Mouse (Mus musculus) embryo, embryonic 11 days (tissue): Measurements from ENCODE around the gene Smarcb1.
"Not testable (repeated sequence)": the region's sequence is repeated elsewhere in the genome, so short reads cannot be mapped to it uniquely, and the experiment has no call there.

Source experiments
- DNase-seq: peaks from one replicate; pipeline ENCODE4 v3.0.0-alpha.2; 2015

Smarcb1 gene

GRCm38 (mm10) chr10:75887504-75887903 lies 33.9 kb downstream of the Smarcb1 start:
- not testable (repeated sequence) for DNase-seq

- no peak for DNase-seq
Observed at GRCm38 (mm10) chr10:75884742-75885141, 36.7 kb downstream of the Smarcb1 start.

- peak; percentile 87 for DNase-seq
Observed at GRCm38 (mm10) chr10:75883232-75883552, 38.2 kb downstream of the Smarcb1 start.

GRCm38 (mm10) chr10:75882433-75883231 lies 38.8 kb downstream of the Smarcb1 start:
- peak; percentile 55 for DNase-seq

GRCm38 (mm10) chr10:75881578-75882432 lies 39.6 kb downstream of the Smarcb1 start:
- DNase-seq: peak; percentile 18

- no peak for DNase-seq
Observed at GRCm38 (mm10) chr10:75880771-75881577, 40.4 kb downstream of the Smarcb1 start.

GRCm38 (mm10) chr10:75880351-75880750 lies 41.1 kb downstream of the Smarcb1 start:
- no peak for DNase-seq

- no peak for DNase-seq
Observed at GRCm38 (mm10) chr10:75878836-75879235, 42.6 kb downstream of the Smarcb1 start.

- peak; percentile 50 for DNase-seq
Observed at GRCm38 (mm10) chr10:75873543-75874170, 47.8 kb downstream of the Smarcb1 start.

GRCm38 (mm10) chr10:75872915-75873542 lies 48.4 kb downstream of the Smarcb1 start:
- DNase-seq: peak; percentile 92

GRCm38 (mm10) chr10:75872025-75872914 lies 49.1 kb downstream of the Smarcb1 start:
- DNase-seq: no peak

- no peak for DNase-seq
Observed at GRCm38 (mm10) chr10:75861587-75861986, 59.8 kb downstream of the Smarcb1 start.

GRCm38 (mm10) chr10:75860746-75861145 lies 60.7 kb downstream of the Smarcb1 start:
- DNase-seq: peak; percentile 29

GRCm38 (mm10) chr10:75859786-75860470 lies 61.5 kb downstream of the Smarcb1 start, which contains the start of gene Mif:
Gene Mif (minus strand): TSS chr10:75860240.
- DNase-seq: peak; percentile 95

GRCm38 (mm10) chr10:75859107-75859746 lies 62.2 kb downstream of the Smarcb1 start:
- DNase-seq: peak; percentile 87

- DNase-seq: no peak
Observed at GRCm38 (mm10) chr10:75857598-75857997, 63.8 kb downstream of the Smarcb1 start.

GRCm38 (mm10) chr10:75856976-75857375 lies 64.4 kb downstream of the Smarcb1 start:
- DNase-seq: no peak

- DNase-seq: no peak
Observed at GRCm38 (mm10) chr10:75856155-75856907, 65.1 kb downstream of the Smarcb1 start.

GRCm38 (mm10) chr10:75855416-75855981 lies 65.9 kb downstream of the Smarcb1 start:
- DNase-seq: no peak
